7 mouse cellular contexts compared by ENCODE assay signal in the genomic region with DNA sequence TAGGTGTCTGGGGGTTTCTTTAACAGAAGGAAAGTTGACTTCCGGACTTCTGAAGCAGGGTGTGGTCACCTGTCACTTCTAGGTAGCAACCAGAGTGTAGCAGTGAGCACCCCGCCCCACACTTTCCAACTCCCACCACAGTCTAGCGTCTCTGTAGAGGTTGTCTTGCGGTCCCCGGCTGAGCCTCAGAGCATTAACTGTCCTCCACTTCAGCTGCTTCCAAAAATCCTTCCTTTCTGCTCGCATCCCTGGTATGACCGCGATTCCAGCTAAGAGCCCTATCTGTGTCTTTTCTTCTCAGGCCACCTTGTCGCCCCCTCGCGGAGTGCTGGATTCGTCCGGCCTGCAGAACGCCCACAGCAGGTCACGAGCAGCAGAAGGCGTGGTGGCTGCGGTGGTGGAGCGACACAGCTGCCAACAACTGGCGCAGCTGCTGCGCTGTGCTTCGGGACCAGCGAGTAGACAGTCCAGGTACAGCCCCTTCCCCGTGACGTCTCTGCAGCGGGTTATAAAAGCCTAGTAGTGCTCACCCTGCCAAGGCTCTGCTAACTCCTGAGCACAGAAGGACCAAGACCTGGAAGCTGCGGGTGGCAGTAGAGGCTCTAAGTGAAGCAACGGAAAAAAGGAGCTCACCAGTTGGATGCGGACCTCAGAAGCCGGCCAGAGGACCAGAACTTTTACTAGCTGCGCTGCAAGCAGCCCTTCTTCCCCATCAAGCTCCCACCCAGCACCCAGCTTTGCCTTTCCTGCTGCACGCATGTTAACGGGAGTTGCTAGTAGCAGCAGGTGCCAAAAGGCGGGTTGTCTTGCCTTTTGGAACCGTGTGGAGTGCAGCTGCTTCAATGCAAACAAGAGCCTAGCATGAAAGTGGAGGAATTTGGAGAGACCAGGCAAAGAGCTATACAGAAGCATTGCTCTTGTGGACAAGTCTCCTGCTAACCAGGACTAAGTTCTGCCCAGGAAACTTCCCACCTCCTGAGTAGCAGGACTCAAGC. TPM values are rescaled to one million over a fixed set of nuclear protein-coding genes. Genes with fewer than 3 reads are reported as not detected.
DNase-seq lines count a peak whose midpoint lies in the region; ATAC-seq and TF ChIP-seq lines count a peak whose summit lies in the region.

No protein-coding gene starts in this region.

- DNase-seq in liver = peak; percentile 20
- no peak for DNase-seq in liver, postnatal 0 days
- DNase-seq in frontal cortex, postnatal 36 days (ENCODE audit: low spot score in 2 of 2) = peak; percentile 29 to 33
- peak; percentile 58 for DNase-seq in limb, embryonic 10.5 days (ENCODE audit: low spot score)
- DNase-seq in midbrain, embryonic 14.5 days = peak; percentile 79
- no peak for DNase-seq in urinary bladder, postnatal 25 days (ENCODE audit: low spot score)

- no peaks in the 10 kb centered on the region for H3K4me1 ChIP-seq in liver, postnatal 0 days (ENCODE audit: insufficient read depth)
- peaks cover 20% of the 10 kb centered on the region for H3K4me1 ChIP-seq in limb, embryonic 10.5 days
- peaks cover 15% of the 10 kb centered on the region; the same call in 1 of the 2 replicates for H3K4me1 ChIP-seq in midbrain, embryonic 14.5 days (ENCODE audit: control insufficient read depth, insufficient read depth, low read length)

- H3K27ac ChIP-seq in liver, postnatal 0 days (ENCODE audit: low read depth) = no peak overlapping the region
- no peak overlapping the region for H3K27ac ChIP-seq in limb, embryonic 10.5 days
- H3K27ac ChIP-seq in midbrain, embryonic 14.5 days (replicated peaks; ENCODE audit: low read depth, low read length) = peak overlapping the region; percentile 80

- no peak for ATAC-seq in liver, postnatal 0 days
- ATAC-seq in common myeloid progenitor, adult 5-6 weeks (replicated peaks; ENCODE audit: low read depth, poor library complexity, severe bottlenecking) = peak; percentile 54; the same call in 1 of the 2 replicates
- ATAC-seq in midbrain, embryonic 14.5 days (ENCODE audit: low FRiP score, low TSS enrichment) = peak; percentile 25

- no peak overlapping the region for H3K4me3 ChIP-seq in liver, postnatal 0 days (ENCODE audit: low read depth, low read length)
- H3K4me3 ChIP-seq in limb, embryonic 10.5 days = peak overlapping the region; percentile 38
- peak overlapping the region; percentile 41 for H3K4me3 ChIP-seq in midbrain, embryonic 14.5 days (replicated peaks; ENCODE audit: low read depth, low read length)

- WGBS in liver, postnatal 0 days (ENCODE audit: insufficient replicate concordance) = 4% methylated on average over 34 of the region's 34 CpGs
- 3% methylated on average over 34 of the region's 34 CpGs for WGBS in limb, embryonic 10.5 days
- WGBS in midbrain, embryonic 14.5 days = 1% methylated on average over 34 of the region's 34 CpGs

- H3K9ac ChIP-seq in liver, postnatal 0 days (replicated peaks) = no peak overlapping the region
- peak overlapping the region; percentile 34 for H3K9ac ChIP-seq in midbrain, embryonic 14.5 days (replicated peaks; ENCODE audit: low read length)

- TF ChIP-seq EP300 in liver, postnatal 0 days (IDR thresholded peaks at IDR 0.05; ENCODE audit: low read depth) = no peak

- H3K4me2 ChIP-seq in liver, postnatal 0 days (ENCODE audit: low read depth, low read length) = no peak overlapping the region
- H3K4me2 ChIP-seq in midbrain, embryonic 14.5 days (ENCODE audit: low read length) = peak overlapping the region; percentile 88

- peaks cover 34% of the 10 kb centered on the region for H3K27me3 ChIP-seq in liver, postnatal 0 days (ENCODE audit: insufficient read depth, low read length)
- peaks cover 66% of the 10 kb centered on the region for H3K27me3 ChIP-seq in limb, embryonic 10.5 days (ENCODE audit: low read depth, poor library complexity, severe bottlenecking)
- H3K27me3 ChIP-seq in midbrain, embryonic 14.5 days (ENCODE audit: control insufficient read depth, insufficient read depth, low read length) = peaks cover 22% of the 10 kb centered on the region; the same call in 1 of the 2 replicates

- no peak for TF ChIP-seq CTCF in liver, postnatal 0 days (IDR thresholded peaks at IDR 0.05; ENCODE audit: low read depth)

- no peaks in the 10 kb centered on the region for H3K36me3 ChIP-seq in liver, postnatal 0 days (replicated peaks; ENCODE audit: insufficient read depth, low read length)
- no peaks in the 10 kb centered on the region for H3K36me3 ChIP-seq in limb, embryonic 10.5 days
- no peaks in the 10 kb centered on the region for H3K36me3 ChIP-seq in midbrain, embryonic 14.5 days (ENCODE audit: control insufficient read depth, insufficient read depth, low read length)

- H3K9me3 ChIP-seq in liver, postnatal 0 days (ENCODE audit: low read length) = no peaks in the 10 kb centered on the region
- H3K9me3 ChIP-seq in limb, embryonic 10.5 days (replicated peaks) = no peaks in the 10 kb centered on the region
- H3K9me3 ChIP-seq in midbrain, embryonic 14.5 days (ENCODE audit: control insufficient read depth, low read length) = no peaks in the 10 kb centered on the region

RNA-seq across cellular contexts. Expression of gene Tacr1, which starts 0.7 kb away (rescaled TPM):
- polyA plus RNA-seq in liver, postnatal 0 days (2015; fragmentation: Nextera tagmentation; extraction: Ambion mirVana) = not detected in 2 replicates
- 0.18 TPM in 1 of 2 replicates, not detected in the other for total RNA-seq in common myeloid progenitor, adult 5-6 weeks (2017)
- 0.03 TPM in 1 of 2 replicates, not detected in the other for polyA plus RNA-seq in limb, embryonic 10.5 days (2016; fragmentation: Nextera tagmentation; extraction: Ambion mirVana)
- polyA plus RNA-seq in midbrain, embryonic 14.5 days (2014; fragmentation: Nextera tagmentation; extraction: Ambion mirVana) = 1.3 and 2.4 TPM in 2 replicates

Comparison
In these comparisons a context has a peak if more than half of its experiments do, and no peak if none do; other contexts are left out.
1. DNase-seq: peak in liver (single experiment), frontal cortex, postnatal 36 days (2 of 2), limb, embryonic 10.5 days (single experiment) and midbrain, embryonic 14.5 days (single experiment); none in liver, postnatal 0 days (single experiment) and urinary bladder, postnatal 25 days (single experiment).